Mouse (Mus musculus) lung, embryonic 14.5 days (tissue): ENCODE results near the gene Ltbp3. TPM values are rescaled to one million over a fixed set of nuclear protein-coding genes. Genes with fewer than 3 reads are reported as not detected.

ENCODE experiments used
- ATAC-seq: fragments of 200-750 bp; cut with Nextera tagmentation; 2 replicates; pipeline ENCODE4 v1.8.0; 2017; ENCODE audit warnings: mild to moderate bottlenecking, moderate TSS enrichment, moderate library complexity; ENCODE audit not compliant: insufficient read depth
- DNase-seq: peaks from one replicate; pipeline ENCODE4 v3.0.0-alpha.2; 2015
- H3K27ac ChIP-seq: fragments of 300-500 bp; sonication (generic); 2 replicates; pipeline ENCODE4 v1.5.1; 2014; ENCODE audit warnings: low read depth, mild to moderate bottlenecking, moderate library complexity
- H3K27me3 ChIP-seq: fragments of 300-500 bp; sonication (generic); 2 replicates; pipeline ENCODE4 v1.6.1; 2014; ENCODE audit warnings: low read length, control low read depth; ENCODE audit not compliant: insufficient read depth
- H3K36me3 ChIP-seq: fragments of 300-500 bp; sonication (generic); 2 replicates; pipeline ENCODE4 v1.6.1; 2014; ENCODE audit warnings: control low read depth; ENCODE audit not compliant: insufficient read depth
- H3K4me1 ChIP-seq: fragments of 300-500 bp; sonication (generic); 2 replicates; pipeline ENCODE4 v1.6.1; 2014; ENCODE audit warnings: antibody characterized with exemption, control low read depth; ENCODE audit not compliant: insufficient read depth
- H3K4me2 ChIP-seq: fragments of 300-500 bp; sonication (generic); 2 replicates; pipeline ENCODE4 v1.6.1; 2014; ENCODE audit warnings: mild to moderate bottlenecking
- H3K4me3 ChIP-seq: fragments of 300-500 bp; sonication (generic); 2 replicates; pipeline ENCODE4 v1.5.1; 2014; ENCODE audit warnings: low read depth, low read length
- H3K9ac ChIP-seq: fragments of 300-500 bp; sonication (generic); 2 replicates; pipeline ENCODE4 v1.6.1; 2014
- H3K9me3 ChIP-seq: fragments of 300-500 bp; sonication (generic); 2 replicates; pipeline ENCODE4 v1.6.1; 2016; ENCODE audit warnings: low read depth, low read length, control low read depth
- CTCF ChIP-seq: IDR thresholded peaks from 2 replicates; pipeline ENCODE4 v1.5.1; 2016; ENCODE audit warnings: antibody characterized with exemption, low read depth
- WGBS: fragments of 180-500 bp; shearing (Covaris S2); extraction: QIAGEN DNeasy Blood & Tissue Kit; methylation state at CpG from one replicate; pipeline ENCODE4 v1.1.7; 2014; 5-methylcytosine and 5-hydroxymethylcytosine counted together
- polyA plus RNA-seq: library from polyadenylated mRNA; unstranded; fragments of >200 nt; fragmentation: Nextera tagmentation; extraction: Ambion mirVana; gene quantifications from 2 replicates; pipeline ENCODE4 v1.2.1, GENCODE M21; 2014

The Ltbp3 gene
- polyA plus RNA-seq, 1 experiment from 2014 or later: 51.8 TPM

DNA sequence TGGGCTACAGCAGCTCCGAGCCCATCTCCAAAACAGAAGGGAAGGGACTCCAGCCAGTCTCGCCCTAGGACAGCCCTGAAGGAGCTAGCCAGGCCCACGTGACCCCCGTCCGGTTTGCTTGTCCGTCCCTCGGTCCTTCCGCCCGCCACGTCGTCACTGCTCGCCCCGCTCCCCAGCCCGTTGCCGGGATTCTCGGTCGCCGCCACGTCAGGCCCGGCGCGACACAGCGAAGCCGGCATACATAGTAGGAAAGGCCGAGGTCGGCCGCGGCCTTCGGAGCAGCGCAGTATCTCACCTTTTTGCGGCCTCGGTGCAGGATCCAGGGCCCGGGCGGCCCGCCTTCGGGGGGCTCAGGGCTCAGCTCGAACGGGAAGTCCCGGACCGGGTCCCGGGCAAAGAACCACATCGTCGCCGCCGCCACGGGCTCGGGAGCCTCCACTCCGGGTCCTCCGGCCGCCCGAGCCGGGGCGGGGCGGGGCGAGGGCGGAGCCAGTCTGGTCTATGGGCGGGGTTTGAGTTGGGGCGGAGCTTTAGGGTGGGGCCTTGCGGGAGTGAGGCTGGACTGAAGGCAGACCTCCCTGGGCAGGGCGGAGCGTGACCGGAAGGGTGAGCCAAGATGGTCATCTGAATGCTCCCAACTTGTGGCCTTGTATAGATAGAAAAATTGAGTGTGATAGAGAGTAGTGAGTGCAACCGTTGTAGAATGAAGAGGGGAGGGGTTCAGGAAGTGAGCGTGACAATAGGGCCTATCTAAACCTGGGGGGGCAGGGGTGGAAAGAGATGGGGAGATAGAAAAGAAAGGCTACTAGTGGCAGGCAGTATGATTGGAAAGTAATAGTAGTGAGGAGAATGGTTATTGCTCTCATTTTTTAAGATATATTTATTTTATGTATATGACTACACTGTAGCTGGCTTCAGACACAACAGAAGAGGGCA, 30.5 kb downstream of the Ltbp3 start, which contains the start of gene Scyl1:
Gene Scyl1, minus strand, starts transcription at position 495 of the 936 bp plus-strand sequence.
- WGBS: under 1% methylated on average over 63 of the region's 64 CpGs
- Histone ChIP-seq H3K4me2 (peak within 1 kb of the TSS; percentile 88), H3K27me3 (peaks cover 3% of the 10 kb centered on the region; the same call in 1 of the 2 replicates), H3K9me3 (no peaks in the 10 kb centered on the region), H3K4me1 (peaks cover 10% of the 10 kb centered on the region), H3K27ac (peak within 1 kb of the TSS; percentile 78), H3K4me3 (peak within 1 kb of the TSS; percentile 79), H3K36me3 (peaks cover 41% of the 10 kb centered on the region), H3K9ac (peak within 1 kb of the TSS; percentile 64)
- DNase-seq: peak; percentile 94
- ATAC-seq: peak; percentile 94
- no peak for TF ChIP-seq CTCF

GRCm38 (mm10) chr19:5777387-5778032, 36.8 kb downstream of the Ltbp3 start:
- no peak overlapping the region for H3K9ac ChIP-seq
- TF ChIP-seq CTCF: no peak
- H3K4me3 ChIP-seq: no peak overlapping the region
- no peak overlapping the region for H3K27ac ChIP-seq
- H3K4me2 ChIP-seq: no peak overlapping the region
- WGBS: 67% methylated on average over 9 of the region's 9 CpGs
- H3K27me3 ChIP-seq: no peaks in the 10 kb centered on the region
- ATAC-seq: no peak
- no peak for DNase-seq
- no peaks in the 10 kb centered on the region for H3K36me3 ChIP-seq
- H3K9me3 ChIP-seq: no peaks in the 10 kb centered on the region
- H3K4me1 ChIP-seq: no peaks in the 10 kb centered on the region

GRCm38 (mm10) chr19:5778312-5778711, 37.6 kb downstream of the Ltbp3 start:
- no peaks in the 10 kb centered on the region for H3K27me3 ChIP-seq
- TF ChIP-seq CTCF: no peak
- H3K9me3 ChIP-seq: no peaks in the 10 kb centered on the region
- ATAC-seq (no peak), DNase-seq (no peak)
- H3K27ac ChIP-seq: no peak overlapping the region
- H3K4me3 ChIP-seq: no peak overlapping the region
- H3K36me3 ChIP-seq: no peaks in the 10 kb centered on the region
- WGBS: 54% methylated on average over 8 of the region's 8 CpGs
- H3K4me1 ChIP-seq: no peaks in the 10 kb centered on the region
- no peak overlapping the region for H3K9ac ChIP-seq
- no peak overlapping the region for H3K4me2 ChIP-seq

DNA sequence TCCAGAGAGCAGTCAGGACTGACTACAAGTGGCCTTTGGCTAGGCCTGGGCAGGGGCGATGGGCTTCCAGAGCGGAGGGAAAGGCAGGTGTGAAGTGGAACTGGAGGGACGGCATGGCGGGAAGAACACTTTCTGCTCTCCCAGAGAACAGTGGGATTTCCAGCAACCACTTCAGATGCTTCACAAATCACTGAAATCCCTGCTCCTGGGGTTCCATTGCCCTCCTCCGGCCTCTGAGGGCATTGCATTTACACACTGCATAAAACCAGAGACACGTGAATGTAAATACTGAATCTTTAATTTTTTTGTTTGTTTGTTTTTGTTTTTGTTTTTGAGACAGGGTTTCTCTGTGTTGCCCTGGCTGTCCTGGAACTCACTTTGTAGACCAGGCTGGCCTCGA, 39.5 kb downstream of the Ltbp3 start:
- peak; percentile 75 for DNase-seq
- no peak for ATAC-seq
- no peak overlapping the region for H3K9ac ChIP-seq

GRCm38 (mm10) chr19:5781532-5781931, 40.8 kb downstream of the Ltbp3 start:
- Histone ChIP-seq H3K4me1 (no peaks in the 10 kb centered on the region), H3K4me3 (no peak overlapping the region), H3K9me3 (no peaks in the 10 kb centered on the region), H3K27ac (no peak overlapping the region), H3K27me3 (no peaks in the 10 kb centered on the region), H3K9ac (no peak overlapping the region), H3K36me3 (no peaks in the 10 kb centered on the region), H3K4me2 (no peak overlapping the region)
- ATAC-seq: no peak
- no peak for DNase-seq
- WGBS: 67% methylated on average over 6 of the region's 6 CpGs
- TF ChIP-seq CTCF: no peak

More for the DNA sequence above, 39.5 kb downstream of the Ltbp3 start:
- Histone ChIP-seq H3K4me3 (no peak overlapping the region), H3K27ac (no peak overlapping the region), H3K4me2 (no peak overlapping the region), H3K9me3 (no peaks in the 10 kb centered on the region), H3K27me3 (no peaks in the 10 kb centered on the region), H3K4me1 (no peaks in the 10 kb centered on the region), H3K36me3 (no peaks in the 10 kb centered on the region)
- WGBS: 55% methylated on average over 7 of the region's 7 CpGs
- TF ChIP-seq CTCF: peak; percentile 73

DNA sequence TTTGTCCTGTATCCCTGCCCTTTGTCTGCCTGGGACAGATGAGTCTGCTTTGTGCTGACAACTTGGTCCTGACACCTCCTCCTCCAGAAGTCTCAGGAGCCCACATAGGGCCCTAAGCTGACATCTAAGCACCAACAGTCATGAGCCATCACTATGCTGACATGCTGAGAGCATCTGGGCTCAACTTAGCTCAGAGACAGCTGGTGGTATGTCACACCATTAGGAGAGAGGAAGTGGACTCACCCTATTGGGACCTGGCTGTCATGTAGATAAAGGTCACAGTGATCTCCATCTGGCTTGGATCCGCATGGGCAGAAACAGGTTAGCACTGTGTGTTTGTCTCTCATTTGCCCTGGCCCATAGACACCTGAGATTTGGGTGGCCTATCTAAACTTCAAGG, 41.4 kb downstream of the Ltbp3 start:
- WGBS: 78% methylated on average over 1 of the region's 1 CpGs
- H3K27me3 ChIP-seq: no peaks in the 10 kb centered on the region
- no peak overlapping the region for H3K4me3 ChIP-seq
- H3K27ac ChIP-seq: no peak overlapping the region
- no peak overlapping the region for H3K4me2 ChIP-seq
- H3K9ac ChIP-seq: no peak overlapping the region
- no peaks in the 10 kb centered on the region for H3K4me1 ChIP-seq
- TF ChIP-seq CTCF: no peak
- no peaks in the 10 kb centered on the region for H3K36me3 ChIP-seq
- DNase-seq (no peak), ATAC-seq (no peak)
- H3K9me3 ChIP-seq: no peaks in the 10 kb centered on the region

DNA sequence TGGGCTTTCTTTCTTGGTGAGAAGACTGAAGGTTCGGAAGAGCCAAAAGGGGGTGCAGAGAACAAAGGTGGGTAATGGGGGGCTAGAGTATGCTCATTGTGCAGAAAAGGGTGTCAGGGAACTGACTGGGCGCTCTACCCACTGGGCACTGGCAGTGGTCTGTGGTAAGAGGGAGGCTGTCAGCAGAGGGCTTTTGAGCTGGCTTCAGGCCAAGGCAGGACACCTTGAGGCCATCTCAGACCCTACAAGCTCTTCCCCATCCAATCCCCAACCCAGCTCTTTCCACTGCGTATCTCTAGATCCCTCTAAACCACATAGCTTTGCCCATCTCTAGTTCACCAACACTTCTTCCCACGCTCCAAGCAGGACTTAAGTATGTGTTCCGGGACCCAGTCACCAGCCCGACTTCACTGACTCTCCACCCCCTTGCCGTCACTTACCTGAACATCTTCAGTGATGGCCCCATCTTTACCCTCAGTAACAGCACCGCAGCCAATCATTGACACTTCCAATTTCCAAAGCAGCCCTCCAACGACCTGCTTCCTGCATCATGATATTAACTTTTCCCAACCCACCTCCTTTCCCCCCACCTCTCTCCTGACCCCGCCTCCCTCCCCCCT, 44.4 kb downstream of the Ltbp3 start:
- TF ChIP-seq CTCF: no peak; the same call in 1 of the 2 replicates
- H3K27ac ChIP-seq: no peak overlapping the region
- no peak overlapping the region for H3K9ac ChIP-seq
- WGBS: 50% methylated on average over 10 of the region's 10 CpGs
- no peak for DNase-seq
- no peak overlapping the region for H3K4me3 ChIP-seq
- no peak overlapping the region for H3K4me2 ChIP-seq
- ATAC-seq: no peak
- no peaks in the 10 kb centered on the region for H3K36me3 ChIP-seq
- no peaks in the 10 kb centered on the region for H3K9me3 ChIP-seq
- no peaks in the 10 kb centered on the region; the same call in 1 of the 2 replicates for H3K4me1 ChIP-seq
- no peaks in the 10 kb centered on the region for H3K27me3 ChIP-seq
